Mouse (Mus musculus) gastrocnemius, postnatal 10 days (tissue): ENCODE results near the gene Pklr. TPM values are rescaled to one million over a fixed set of nuclear protein-coding genes. Genes with fewer than 3 reads are reported as not detected.
A peak's percentile ranks its signal among the peaks of the same experiment; 100 is the strongest.

ENCODE experiments used
- DNase-seq: peaks from one replicate; pipeline ENCODE4 v3.0.0; 2021; ENCODE audit warnings: mixed read lengths
- long read RNA-seq, 2 experiments: library from polyadenylated mRNA; stranded (forward); transcript quantifications; one replicate each; pipeline ENCODE4 v2.0.0; 2021
- total RNA-seq, 2 experiments: library from RNA; stranded (reverse); gene quantifications; 2 replicates each; pipeline ENCODE4 v1.2.3; 2021

Pklr gene
- under 1 TPM in 1 of 2 experiments, not detected in 1; 0.41 TPM for total RNA-seq
- long read RNA-seq, experiment 1, result 0 reads
- long read RNA-seq, experiment 2, result 0 reads

GRCm38 (mm10) chr3:89135958-89136357, at the start of gene Pklr:
Pklr (plus strand) TSS chr3:89136142.
- DNase-seq, result no peak

GRCm38 (mm10) chr3:89087338-89088110, 48.4 kb upstream of the Pklr start:
- DNase-seq, result peak; percentile 84

- no peak for DNase-seq
Measured at GRCm38 (mm10) chr3:89088974-89089373, 47.0 kb upstream of the Pklr start.

GRCm38 (mm10) chr3:89089882-89090591, 45.9 kb upstream of the Pklr start:
- DNase-seq, result peak; percentile 76

GRCm38 (mm10) chr3:89090694-89091655, 45.0 kb upstream of the Pklr start:
- DNase-seq, result peak; percentile 92

- no peak for DNase-seq
Measured at GRCm38 (mm10) chr3:89091811-89092508, 44.0 kb upstream of the Pklr start.

GRCm38 (mm10) chr3:89092509-89093090, 43.3 kb upstream of the Pklr start:
- no peak for DNase-seq

- peak; percentile 83 for DNase-seq
Measured at GRCm38 (mm10) chr3:89093175-89093574, 42.8 kb upstream of the Pklr start, which contains the start of gene Rusc1. Rusc1 (minus strand) TSS chr3:89093311.

GRCm38 (mm10) chr3:89094021-89094420, 41.9 kb upstream of the Pklr start:
- no peak for DNase-seq

- no peak for DNase-seq
Measured at GRCm38 (mm10) chr3:89100811-89101210, 35.1 kb upstream of the Pklr start, which contains the start of gene Gm43738. Gm43738 (minus strand) TSS chr3:89101099.

- no peak for DNase-seq
Measured at GRCm38 (mm10) chr3:89101459-89101811, 34.5 kb upstream of the Pklr start.

GRCm38 (mm10) chr3:89101812-89102494, 34.0 kb upstream of the Pklr start, which contains the start of gene Fdps:
Fdps (minus strand) TSS chr3:89101959.
- peak; percentile 84 for DNase-seq

- no peak for DNase-seq
Measured at GRCm38 (mm10) chr3:89102495-89103290, 33.2 kb upstream of the Pklr start.

- DNase-seq, result no peak
Measured at GRCm38 (mm10) chr3:89103291-89103595, 32.7 kb upstream of the Pklr start.

GRCm38 (mm10) chr3:89106881-89107280, 29.1 kb upstream of the Pklr start:
- DNase-seq, result no peak

- no peak for DNase-seq
Measured at GRCm38 (mm10) chr3:89107545-89107944, 28.4 kb upstream of the Pklr start.

- DNase-seq, result no peak
Measured at GRCm38 (mm10) chr3:89108146-89108545, 27.8 kb upstream of the Pklr start.

GRCm38 (mm10) chr3:89113058-89113457, 22.9 kb upstream of the Pklr start:
- DNase-seq, result no peak

- no peak for DNase-seq
Measured at GRCm38 (mm10) chr3:89115522-89115921, 20.4 kb upstream of the Pklr start.

- peak; percentile 26 for DNase-seq
Measured at GRCm38 (mm10) chr3:89123313-89123712, 12.6 kb upstream of the Pklr start.
